Mouse (Mus musculus) embryonic facial prominence, embryonic 13.5 days (tissue): ENCODE results near the gene Kcnc2. TPM values are rescaled to one million over a fixed set of nuclear protein-coding genes. Genes with fewer than 3 reads are reported as not detected.

Experiments used
- ATAC-seq: fragments of 200-750 bp; cut with Nextera tagmentation; 2 replicates; pipeline ENCODE4 v1.8.0; 2017; ENCODE audit warnings: low read depth; ENCODE audit not compliant: insufficient number of reproducible peaks, insufficient read depth, low FRiP score, low TSS enrichment
- H3K27ac ChIP-seq: fragments of 300-500 bp; sonication (generic); 2 replicates; pipeline ENCODE4 v1.5.1; 2015; ENCODE audit warnings: moderate library complexity, mild to moderate bottlenecking, inconsistent platforms
- H3K27me3 ChIP-seq: fragments of 300-500 bp; sonication (generic); 2 replicates; pipeline ENCODE4 v1.6.1; 2015; ENCODE audit warnings: mild to moderate bottlenecking, inconsistent platforms
- H3K36me3 ChIP-seq: fragments of 300-500 bp; sonication (generic); 2 replicates; pipeline ENCODE4 v1.6.1; 2015; ENCODE audit warnings: mild to moderate bottlenecking, inconsistent platforms
- H3K4me1 ChIP-seq: fragments of 300-500 bp; sonication (generic); 2 replicates; pipeline ENCODE4 v1.6.1; 2015; ENCODE audit warnings: inconsistent platforms
- H3K4me2 ChIP-seq: fragments of 300-500 bp; sonication (generic); 2 replicates; pipeline ENCODE4 v1.6.1; 2015; ENCODE audit warnings: moderate library complexity, mild to moderate bottlenecking, inconsistent platforms
- H3K4me3 ChIP-seq: fragments of 300-500 bp; sonication (generic); 2 replicates; pipeline ENCODE4 v1.5.1; 2015; ENCODE audit warnings: mild to moderate bottlenecking, inconsistent platforms
- H3K9ac ChIP-seq: fragments of 300-500 bp; sonication (generic); 2 replicates; pipeline ENCODE4 v1.6.1; 2015; ENCODE audit warnings: mild to moderate bottlenecking, inconsistent platforms
- H3K9me3 ChIP-seq: fragments of 300-500 bp; sonication (generic); 2 replicates; pipeline ENCODE4 v1.6.1; 2016; ENCODE audit warnings: inconsistent platforms
- WGBS: fragments of 180-500 bp; shearing (Covaris S2); methylation state at CpG from one replicate; pipeline ENCODE4 v1.1.7; 2015; ENCODE audit warnings: mixed read lengths; 5-methylcytosine and 5-hydroxymethylcytosine counted together
- polyA plus RNA-seq: library from polyadenylated mRNA; unstranded; fragments of >200 nt; fragmentation: Nextera tagmentation; extraction: Ambion mirVana; gene quantifications from 2 replicates; pipeline ENCODE4 v1.2.1, GENCODE M21; 2015

Kcnc2 gene
- polyA plus RNA-seq, 1 experiment from 2014 or later, result 1.2 TPM

- H3K4me1 ChIP-seq, result 0 out of 2 replicates have a peak, but pooled peaks cover 2% of the 10 kb centered on the region
- 29% methylated on average over 9 of the region's 9 CpGs for WGBS
- no peak overlapping the region for H3K27ac ChIP-seq
- 0 out of 2 replicates have a peak, but pooled peaks cover 3% of the 10 kb centered on the region for H3K27me3 ChIP-seq
- no peaks in the 10 kb centered on the region for H3K36me3 ChIP-seq
- no peaks in the 10 kb centered on the region for H3K9me3 ChIP-seq
- H3K9ac ChIP-seq, result no peak overlapping the region
- peak overlapping the region; percentile 18; the same call in 1 of the 2 replicates for H3K4me2 ChIP-seq
- ATAC-seq, result no peak
- no peak overlapping the region for H3K4me3 ChIP-seq
Observed at GRCm38 (mm10) chr10:112400591-112401404, 129.9 kb downstream of the Kcnc2 start.

- H3K4me3 ChIP-seq, result no peak overlapping the region
- no peaks in the 10 kb centered on the region for H3K4me1 ChIP-seq
- 68% methylated on average over 2 of the region's 2 CpGs for WGBS
- no peak overlapping the region for H3K27ac ChIP-seq
- no peaks in the 10 kb centered on the region for H3K9me3 ChIP-seq
- ATAC-seq, result no peak
- no peaks in the 10 kb centered on the region for H3K36me3 ChIP-seq
- H3K27me3 ChIP-seq, result no peaks in the 10 kb centered on the region
- H3K4me2 ChIP-seq, result no peak overlapping the region
- no peak overlapping the region for H3K9ac ChIP-seq
Observed at GRCm38 (mm10) chr10:112409525-112409924, 138.6 kb downstream of the Kcnc2 start.

DNA sequence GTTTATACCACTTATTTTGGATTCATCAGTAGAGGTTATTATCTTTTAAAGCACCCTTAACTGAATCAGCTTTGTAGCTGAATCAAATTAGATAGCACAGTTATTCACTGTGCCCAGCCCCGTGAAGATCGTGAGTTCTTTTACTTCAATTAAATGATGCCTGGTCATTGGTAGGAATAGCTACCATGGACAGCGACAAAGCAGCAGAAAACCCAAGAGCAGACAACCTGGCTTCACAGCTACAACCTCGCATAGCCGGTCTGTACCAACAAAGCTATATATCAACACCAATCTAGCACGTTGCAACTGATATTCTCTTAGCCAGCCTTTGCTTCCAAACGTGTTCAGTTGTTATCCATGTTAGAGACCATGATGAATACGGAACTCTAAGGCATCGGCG lies 152.4 kb downstream of the Kcnc2 start:
- ATAC-seq, result no peak
- Histone ChIP-seq H3K4me1 (no peaks in the 10 kb centered on the region), H3K4me2 (no peak overlapping the region), H3K36me3 (no peaks in the 10 kb centered on the region), H3K27ac (no peak overlapping the region), H3K9me3 (no peaks in the 10 kb centered on the region), H3K27me3 (no peaks in the 10 kb centered on the region), H3K4me3 (no peak overlapping the region), H3K9ac (no peak overlapping the region)
- WGBS, result 52% methylated on average over 10 of the region's 10 CpGs

GRCm38 (mm10) chr10:112436950-112437349 lies 166.0 kb downstream of the Kcnc2 start:
- WGBS, result 79% methylated on average over 2 of the region's 2 CpGs
- Histone ChIP-seq H3K4me1 (no peaks in the 10 kb centered on the region), H3K4me3 (no peak overlapping the region), H3K4me2 (no peak overlapping the region), H3K9ac (no peak overlapping the region), H3K27ac (no peak overlapping the region), H3K9me3 (no peaks in the 10 kb centered on the region), H3K36me3 (no peaks in the 10 kb centered on the region), H3K27me3 (no peaks in the 10 kb centered on the region)
- ATAC-seq, result no peak

DNA sequence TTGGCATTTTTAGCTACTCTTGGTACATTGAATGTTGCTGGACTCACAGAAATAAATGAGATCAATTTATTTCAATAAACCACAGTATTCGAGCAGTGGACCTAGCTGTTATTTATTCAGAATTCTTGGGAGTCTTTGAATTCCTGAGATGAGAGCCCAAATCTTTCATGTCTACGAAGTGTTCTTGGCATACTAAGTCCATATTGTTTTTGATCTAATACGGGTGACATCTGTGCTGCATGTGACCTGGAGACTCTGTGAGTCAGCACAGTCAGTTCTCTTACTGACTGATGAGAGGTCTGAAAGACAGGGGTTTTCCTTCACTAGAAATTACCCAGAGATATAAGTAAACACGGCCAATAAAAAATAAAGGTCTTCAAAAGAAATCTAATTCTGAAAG lies 173.7 kb downstream of the Kcnc2 start:
- no peak for ATAC-seq
- WGBS, result 51% methylated on average over 4 of the region's 4 CpGs
- no peak overlapping the region for H3K4me3 ChIP-seq
- H3K9me3 ChIP-seq, result no peaks in the 10 kb centered on the region
- H3K27ac ChIP-seq, result no peak overlapping the region
- H3K27me3 ChIP-seq, result no peaks in the 10 kb centered on the region
- H3K4me2 ChIP-seq, result no peak overlapping the region
- no peaks in the 10 kb centered on the region for H3K4me1 ChIP-seq
- no peaks in the 10 kb centered on the region for H3K36me3 ChIP-seq
- H3K9ac ChIP-seq, result no peak overlapping the region

DNA sequence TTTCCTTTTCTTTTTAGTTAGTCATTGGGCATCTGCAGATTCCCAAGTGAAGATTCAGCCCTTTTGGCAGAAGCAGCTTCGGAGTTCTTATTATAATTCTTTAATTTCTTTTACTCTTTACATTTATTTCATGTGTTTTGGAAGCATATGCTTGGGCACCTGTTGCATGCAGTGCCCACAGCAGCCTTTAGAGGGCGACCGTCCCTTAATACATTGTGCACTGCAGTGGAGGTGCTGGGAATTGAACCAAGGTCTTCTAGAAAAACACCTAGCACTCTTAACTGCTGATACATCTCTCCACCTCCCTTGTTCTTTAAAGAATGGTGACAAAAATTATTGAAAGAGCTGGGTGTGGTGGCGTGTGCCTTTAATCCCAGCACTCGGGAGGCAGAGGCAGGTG lies 180.0 kb downstream of the Kcnc2 start:
- Histone ChIP-seq H3K27ac (no peak overlapping the region), H3K4me1 (no peaks in the 10 kb centered on the region), H3K4me3 (no peak overlapping the region), H3K9me3 (0 out of 2 replicates have a peak, but pooled peaks cover under 1% of the 10 kb centered on the region), H3K4me2 (no peak overlapping the region), H3K27me3 (no peaks in the 10 kb centered on the region), H3K9ac (no peak overlapping the region), H3K36me3 (no peaks in the 10 kb centered on the region)
- WGBS, result 78% methylated on average over 5 of the region's 5 CpGs
- ATAC-seq, result no peak

- ATAC-seq, result no peak
- Histone ChIP-seq H3K9me3 (no peaks in the 10 kb centered on the region), H3K27me3 (no peaks in the 10 kb centered on the region), H3K4me3 (no peak overlapping the region), H3K4me1 (no peaks in the 10 kb centered on the region), H3K27ac (no peak overlapping the region), H3K36me3 (no peaks in the 10 kb centered on the region), H3K4me2 (no peak overlapping the region), H3K9ac (no peak overlapping the region)
- 84% methylated on average over 6 of the region's 6 CpGs for WGBS
Observed at GRCm38 (mm10) chr10:112468689-112469384, 197.9 kb downstream of the Kcnc2 start.

- 85% methylated on average over 6 of the region's 6 CpGs for WGBS
- Histone ChIP-seq H3K9ac (no peak overlapping the region), H3K4me3 (no peak overlapping the region), H3K27ac (no peak overlapping the region), H3K4me2 (no peak overlapping the region), H3K9me3 (no peaks in the 10 kb centered on the region), H3K27me3 (no peaks in the 10 kb centered on the region), H3K4me1 (no peaks in the 10 kb centered on the region), H3K36me3 (no peaks in the 10 kb centered on the region)
- ATAC-seq, result no peak
Observed at GRCm38 (mm10) chr10:112474122-112474810, 203.3 kb downstream of the Kcnc2 start.

DNA sequence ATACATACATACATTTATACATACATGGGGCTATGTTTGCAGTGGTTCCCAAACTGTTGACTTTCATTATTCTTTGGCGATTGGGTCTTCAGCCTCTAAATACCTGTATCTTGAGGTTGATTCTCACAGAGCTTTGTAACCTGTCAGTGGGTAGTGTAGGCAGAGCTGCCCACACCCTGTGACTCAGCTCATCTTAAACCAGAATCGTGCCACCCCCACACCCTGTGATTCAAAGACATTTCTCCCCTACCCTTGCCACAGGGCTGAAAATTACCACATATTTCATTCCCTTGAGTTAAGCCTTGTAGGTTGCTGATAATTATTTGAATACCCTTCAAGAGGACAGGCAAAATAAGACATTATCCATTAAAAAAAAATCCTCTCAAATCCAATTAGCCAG lies 210.5 kb downstream of the Kcnc2 start:
- H3K27ac ChIP-seq, result no peak overlapping the region
- H3K36me3 ChIP-seq, result no peaks in the 10 kb centered on the region
- no peak for ATAC-seq
- 82% methylated on average over 2 of the region's 2 CpGs for WGBS
- no peak overlapping the region for H3K4me2 ChIP-seq
- no peak overlapping the region for H3K9ac ChIP-seq
- no peaks in the 10 kb centered on the region for H3K4me1 ChIP-seq
- H3K4me3 ChIP-seq, result no peak overlapping the region
- no peaks in the 10 kb centered on the region for H3K9me3 ChIP-seq
- no peaks in the 10 kb centered on the region for H3K27me3 ChIP-seq

- Histone ChIP-seq H3K4me2 (no peak overlapping the region), H3K36me3 (no peaks in the 10 kb centered on the region), H3K4me1 (no peaks in the 10 kb centered on the region), H3K27me3 (no peaks in the 10 kb centered on the region), H3K27ac (no peak overlapping the region), H3K9ac (no peak overlapping the region), H3K9me3 (no peaks in the 10 kb centered on the region), H3K4me3 (no peak overlapping the region)
- WGBS, result 85% methylated on average over 9 of the region's 9 CpGs
- no peak for ATAC-seq
Observed at GRCm38 (mm10) chr10:112481921-112482607, 211.1 kb downstream of the Kcnc2 start.

DNA sequence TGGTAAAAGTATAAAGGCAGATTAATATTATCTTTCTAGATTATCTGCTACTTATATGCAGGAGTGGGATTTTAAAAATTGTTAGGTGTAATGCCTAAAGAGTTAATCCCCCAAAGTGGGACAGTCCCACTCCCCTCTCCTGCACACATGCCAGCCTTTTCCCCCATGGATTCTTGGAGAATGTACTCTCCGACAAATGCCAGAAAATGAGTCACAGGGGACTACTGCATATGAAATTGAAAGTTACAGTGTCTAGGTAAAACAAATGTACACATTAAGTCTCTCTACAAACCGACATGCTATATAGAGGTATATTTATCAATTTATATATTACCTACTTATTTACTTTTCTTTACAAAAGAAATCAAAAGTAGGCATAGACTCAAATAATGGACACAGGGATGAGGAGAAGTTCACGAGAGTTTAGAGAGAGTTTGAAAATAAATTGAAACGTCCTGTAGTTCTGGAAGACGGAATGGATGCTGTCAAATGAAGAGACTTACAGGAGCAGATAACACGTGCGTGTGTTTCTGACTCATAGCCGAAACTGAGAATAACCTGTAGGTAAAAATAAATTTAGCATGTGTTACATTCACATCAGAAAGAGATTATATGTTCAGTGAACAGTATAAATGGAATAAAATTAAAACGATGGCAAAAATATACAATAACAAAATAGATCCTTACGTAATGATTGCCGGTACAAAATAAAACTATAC lies 213.6 kb downstream of the Kcnc2 start:
- H3K4me1 ChIP-seq, result no peaks in the 10 kb centered on the region
- no peak overlapping the region for H3K4me2 ChIP-seq
- no peak overlapping the region for H3K9ac ChIP-seq
- WGBS, result 79% methylated on average over 11 of the region's 11 CpGs
- no peak overlapping the region for H3K4me3 ChIP-seq
- H3K9me3 ChIP-seq, result no peaks in the 10 kb centered on the region
- no peak overlapping the region for H3K27ac ChIP-seq
- H3K36me3 ChIP-seq, result no peaks in the 10 kb centered on the region
- ATAC-seq, result no peak
- no peaks in the 10 kb centered on the region for H3K27me3 ChIP-seq
